Mouse (Mus musculus): ENCODE results near the gene Slco1b2. TPM values are rescaled to one million over a fixed set of nuclear protein-coding genes. Genes with fewer than 3 reads are reported as not detected.

The Slco1b2 gene
- 0.60 TPM for polyA plus RNA-seq (2014; fragmentation: Illumina TruSeq; extraction: RNeasy Lipid Tissue Mini Kit (QIAGEN cat#74804); ENCODE audit: low read depth, low replicate concordance)

GRCm38 (mm10) chr6:141629291-141629690, at the start of gene Slco1b2:
Gene Slco1b2, plus strand, starts transcription at chr6:141629518.

Other genes with a start within 250 kb of the Slco1b2 start
- 0.39 TPM for gene Slco1c1, start 105.2 kb upstream of the Slco1b2 start, polyA plus RNA-seq (2014; fragmentation: Illumina TruSeq; extraction: RNeasy Lipid Tissue Mini Kit (QIAGEN cat#74804); ENCODE audit: low read depth, low replicate concordance)
- gene Gm5724, start 144.3 kb downstream of the Slco1b2 start, polyA plus RNA-seq (2014; fragmentation: Illumina TruSeq; extraction: RNeasy Lipid Tissue Mini Kit (QIAGEN cat#74804); ENCODE audit: low read depth, low replicate concordance), result not detected
- gene Slco1a4, start 226.7 kb downstream of the Slco1b2 start, polyA plus RNA-seq (2014; fragmentation: Illumina TruSeq; extraction: RNeasy Lipid Tissue Mini Kit (QIAGEN cat#74804); ENCODE audit: low read depth, low replicate concordance), result 0.94 TPM